Mouse (Mus musculus): ENCODE results near the gene Akap12.

The Akap12 gene

GRCm38 (mm10) chr10:4266041-4266930 lies at the start of gene Akap12:
Gene Akap12 (plus strand): TSS chr10:4266380.
- in situ Hi-C loops (cut with MboI, MseI): no loop called here

DNA sequence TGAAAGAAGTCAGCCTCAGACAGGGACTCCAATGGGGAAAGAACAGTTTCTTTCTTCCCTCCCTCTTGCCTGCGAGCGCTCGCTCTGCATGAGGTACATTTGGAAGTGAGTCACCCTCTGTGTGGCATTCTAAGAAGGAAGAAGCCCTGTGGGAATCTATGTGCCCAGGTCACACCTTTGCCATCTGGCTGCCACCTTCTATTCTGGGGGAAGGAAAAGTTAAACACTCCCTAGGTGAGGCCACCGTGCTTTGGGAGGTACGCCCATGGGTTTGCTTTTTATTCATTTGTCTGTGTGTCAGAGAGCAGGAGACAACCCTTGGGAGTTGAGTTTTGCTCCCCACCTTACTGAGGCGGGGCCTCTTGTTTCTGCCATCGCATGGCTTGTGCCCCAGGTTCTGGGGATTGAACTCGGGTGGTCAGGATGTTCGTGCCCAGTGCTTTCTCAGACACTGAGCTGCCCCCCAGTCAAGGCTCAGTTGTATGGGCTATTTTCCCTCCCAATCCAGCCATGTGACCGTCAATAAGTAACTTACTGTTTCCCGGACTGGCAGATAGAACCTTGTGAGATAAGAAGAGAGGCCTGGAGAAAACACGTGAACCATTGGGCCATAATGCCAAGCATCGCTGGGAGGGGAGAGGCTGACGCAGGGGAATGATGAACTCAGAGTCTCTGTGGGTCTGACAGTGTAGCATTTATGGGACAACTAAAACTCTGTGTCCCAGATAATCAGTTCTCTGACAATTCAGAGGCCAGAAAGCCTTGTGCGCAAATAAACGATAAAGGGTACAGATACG lies 35.4 kb upstream of the Akap12 start:
- in situ Hi-C loops (cut with MboI, MseI): no loop called here

DNA sequence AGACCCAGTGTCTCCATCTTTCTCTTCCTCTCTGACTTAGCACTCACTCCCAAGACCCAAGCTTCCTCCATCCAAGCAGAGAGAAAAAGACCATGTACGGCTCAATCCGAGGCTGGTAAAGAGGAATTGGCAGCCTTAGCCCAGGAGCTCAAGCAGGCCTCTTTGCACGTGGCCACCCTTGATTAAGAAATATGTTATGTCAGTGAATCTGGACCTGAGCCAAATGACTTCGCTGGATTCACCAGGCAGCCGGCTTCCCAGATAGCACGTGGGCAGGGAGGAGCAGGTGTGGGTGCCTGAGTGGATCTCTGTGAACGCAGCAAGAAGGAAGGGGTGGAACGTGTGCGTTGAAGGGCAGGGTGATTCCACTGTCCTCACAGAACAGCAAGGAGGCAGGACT lies 33.1 kb upstream of the Akap12 start:
- in situ Hi-C loops (cut with MboI, MseI): no loop called here

DNA sequence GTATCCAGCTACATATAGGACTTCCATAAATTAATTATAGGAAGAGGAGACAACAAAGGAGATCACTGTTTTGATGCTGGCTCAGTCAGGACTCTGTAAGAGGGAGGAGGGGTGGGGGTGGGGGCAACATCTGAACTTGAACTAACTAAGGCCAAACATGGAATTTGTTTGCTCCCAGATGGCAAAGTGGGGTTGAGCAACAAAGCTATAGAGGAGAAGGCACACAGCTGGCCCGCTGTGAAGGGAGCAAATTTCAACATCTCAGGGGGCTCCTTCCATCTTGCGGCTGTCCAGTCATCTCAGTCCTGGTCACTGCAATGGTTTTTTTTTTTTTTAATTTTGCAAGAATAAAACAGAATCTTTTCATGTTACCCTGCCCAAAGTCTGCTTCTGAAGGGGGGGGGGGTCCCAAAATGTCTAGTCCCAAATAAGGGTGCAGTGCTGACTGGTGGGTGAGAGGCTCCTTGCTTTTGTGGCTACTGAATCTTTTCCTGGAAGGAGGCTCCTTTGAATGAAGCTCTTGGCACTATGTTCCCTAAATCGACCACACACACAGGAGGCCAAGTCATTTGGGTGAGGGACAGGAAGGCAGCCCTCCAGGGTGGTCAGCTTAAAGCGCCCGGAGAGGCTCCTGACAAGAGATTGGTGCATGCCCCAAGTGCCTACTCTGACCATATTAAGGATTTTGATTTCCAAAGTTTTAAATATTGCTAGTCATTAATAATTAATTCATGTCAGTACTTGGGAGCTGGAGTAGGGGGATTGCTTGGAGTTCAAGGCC lies 26.2 kb upstream of the Akap12 start:
- in situ Hi-C loops (cut with MboI, MseI): no loop called here

- in situ Hi-C loops (cut with MboI, MseI): no loop called here
Measured at GRCm38 (mm10) chr10:4243591-4244300, 22.4 kb upstream of the Akap12 start.

DNA sequence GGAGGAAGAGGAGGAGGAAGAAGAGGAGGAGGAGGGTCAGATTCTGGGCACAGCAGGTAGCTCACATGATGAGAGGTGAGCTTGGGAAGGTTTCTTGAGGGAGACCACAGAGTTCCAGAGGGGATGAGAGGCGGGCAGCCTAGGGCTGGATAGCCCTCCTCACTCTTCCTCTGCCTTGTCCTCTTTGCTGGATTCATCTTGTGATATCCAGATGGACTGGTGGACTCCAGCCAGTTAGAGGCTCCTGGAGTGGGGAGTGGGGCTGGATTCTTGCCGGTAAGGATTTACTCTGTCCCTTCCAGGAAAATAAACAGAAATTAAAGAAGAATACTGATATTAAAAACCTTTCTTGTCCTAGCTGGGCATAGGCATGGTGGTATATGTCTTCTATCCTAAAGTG lies 20.4 kb upstream of the Akap12 start:
- in situ Hi-C loops (cut with MboI, MseI): no loop called here

- in situ Hi-C loops (cut with MboI, MseI): no loop called here
Measured at GRCm38 (mm10) chr10:4246407-4246806, 19.8 kb upstream of the Akap12 start.

DNA sequence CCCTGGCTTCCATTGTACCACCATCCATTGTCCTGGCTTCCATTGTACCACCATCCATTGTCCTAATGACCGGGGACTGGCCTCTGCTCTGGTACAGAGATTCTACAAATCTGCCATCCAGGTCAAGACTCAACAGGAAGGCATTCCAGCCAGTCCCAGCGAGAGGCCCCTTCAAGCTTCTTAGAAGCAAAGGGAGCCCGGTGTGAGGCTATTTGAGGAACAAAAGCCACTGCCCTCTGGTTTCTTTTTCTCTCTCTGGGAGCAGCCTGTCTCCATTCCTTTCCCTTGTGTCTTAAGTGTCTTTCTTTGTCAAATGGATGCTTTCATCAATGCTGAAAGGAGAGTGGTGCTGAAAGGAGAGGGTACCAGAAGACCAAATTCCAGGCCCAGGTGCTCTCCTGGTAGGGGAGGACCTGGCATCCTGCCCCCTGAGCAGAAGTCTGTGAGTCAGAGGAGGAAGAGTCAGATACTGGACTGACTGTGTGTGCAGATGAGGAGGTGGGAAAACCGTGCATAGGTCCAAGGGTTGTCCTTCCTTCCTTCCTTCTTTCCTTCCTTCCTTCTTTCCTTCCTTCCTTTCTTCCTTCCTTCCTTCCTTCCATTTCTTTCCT lies 16.8 kb upstream of the Akap12 start:
- in situ Hi-C loops (cut with MboI, MseI): no loop called here

- in situ Hi-C loops (cut with MboI, MseI): no loop called here
Measured at GRCm38 (mm10) chr10:4250681-4251080, 15.5 kb upstream of the Akap12 start.

DNA sequence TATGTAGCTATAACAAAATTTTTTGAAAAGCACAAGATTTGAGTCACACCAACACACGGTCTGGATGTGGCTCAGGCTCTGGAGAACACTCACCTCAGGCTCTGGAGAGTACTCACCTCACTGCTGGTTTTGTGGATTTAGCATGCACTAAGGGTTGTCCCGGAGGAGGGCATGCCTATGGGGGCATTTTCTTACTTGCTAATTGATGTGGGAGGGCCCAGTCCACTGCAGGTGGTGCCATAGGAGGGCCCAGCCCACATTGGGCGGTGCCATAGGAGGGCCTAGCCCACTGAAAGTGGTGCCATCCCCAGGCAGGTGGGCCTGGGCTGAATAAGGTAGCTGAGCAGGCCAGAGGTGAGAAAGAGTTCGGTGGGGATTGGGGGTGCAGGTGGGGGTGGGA lies 12.6 kb upstream of the Akap12 start:
- in situ Hi-C loops (cut with MboI, MseI): no loop called here

- in situ Hi-C loops (cut with MboI, MseI): no loop called here
Measured at GRCm38 (mm10) chr10:4254459-4254858, 11.7 kb upstream of the Akap12 start.

- in situ Hi-C loops (cut with MboI, MseI): no loop called here
Measured at GRCm38 (mm10) chr10:4260925-4261324, 5.3 kb upstream of the Akap12 start.

GRCm38 (mm10) chr10:4261359-4261952 lies 4.7 kb upstream of the Akap12 start:
- in situ Hi-C loops (cut with MboI, MseI): no loop called here

DNA sequence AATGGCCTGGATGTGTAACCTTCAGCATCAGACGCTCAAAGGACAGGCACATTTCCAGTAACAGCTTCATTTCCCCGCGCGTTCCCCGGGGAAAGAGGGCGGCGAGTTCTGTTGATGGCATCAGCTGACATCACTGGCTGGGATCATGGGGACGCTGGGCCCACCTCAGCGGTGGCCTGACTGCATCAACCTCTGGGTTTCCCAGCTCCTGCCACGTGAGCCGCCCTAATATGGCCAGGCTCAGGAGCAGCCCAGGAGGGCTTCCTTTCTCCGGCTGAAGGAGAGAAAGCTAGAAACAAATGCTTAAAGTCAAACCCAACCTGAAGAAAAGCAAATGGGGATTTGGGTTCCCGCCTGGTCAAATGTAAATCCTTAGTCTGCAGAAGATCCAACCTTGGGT lies 539 bp upstream of the Akap12 start:
- in situ Hi-C loops (cut with MboI, MseI): no loop called here

DNA sequence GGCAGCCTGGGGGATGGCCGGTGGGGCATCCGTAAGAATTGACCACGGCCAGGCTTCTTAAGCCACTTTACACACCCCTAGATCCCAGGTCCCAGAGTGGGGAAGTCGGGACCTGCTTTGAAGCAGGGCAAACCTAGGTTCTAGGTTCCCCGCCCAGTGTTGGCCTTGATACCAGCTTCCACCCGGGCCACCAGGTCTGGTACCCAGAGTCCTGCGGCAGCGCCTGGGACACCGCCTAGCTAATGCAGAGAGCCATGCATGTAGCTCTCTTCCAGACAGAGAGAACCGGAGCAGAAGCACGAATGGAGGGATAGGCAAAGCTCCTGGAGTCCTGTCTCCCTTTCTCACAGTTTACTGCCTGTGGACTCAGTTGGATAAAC lies 741 bp downstream of the Akap12 start:
- in situ Hi-C loops (cut with MboI, MseI): no loop called here

GRCm38 (mm10) chr10:4267481-4267880 lies 1.3 kb downstream of the Akap12 start:
- in situ Hi-C loops (cut with MboI, MseI): no loop called here

DNA sequence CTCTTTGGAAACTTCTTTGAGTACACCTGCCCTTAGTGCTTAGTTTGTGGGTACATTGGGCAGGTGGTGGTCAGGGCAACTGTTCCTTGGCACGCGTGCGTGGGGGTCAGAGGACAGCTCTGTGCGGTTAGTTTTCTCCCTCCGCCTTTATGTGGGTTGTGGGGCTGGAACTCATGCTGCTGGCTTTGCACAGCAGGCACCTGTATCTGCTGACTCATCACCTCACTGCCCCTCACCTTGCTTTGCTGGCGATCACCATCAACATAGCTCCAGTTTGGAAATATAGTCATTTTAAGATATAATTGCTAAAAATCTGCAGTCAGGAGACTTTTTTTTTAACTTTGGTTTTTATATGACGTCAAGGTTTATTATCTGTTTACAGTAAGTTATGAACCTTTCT lies 2.0 kb downstream of the Akap12 start:
- in situ Hi-C loops (cut with MboI, MseI): no loop called here

- in situ Hi-C loops (cut with MboI, MseI): no loop called here
Measured at GRCm38 (mm10) chr10:4275572-4275971, 9.4 kb downstream of the Akap12 start.

- in situ Hi-C loops (cut with MboI, MseI): no loop called here
Measured at GRCm38 (mm10) chr10:4276081-4276480, 9.9 kb downstream of the Akap12 start.

GRCm38 (mm10) chr10:4278041-4278440 lies 11.9 kb downstream of the Akap12 start:
- in situ Hi-C loops (cut with MboI, MseI): no loop called here

GRCm38 (mm10) chr10:4282395-4282794 lies 16.2 kb downstream of the Akap12 start:
- in situ Hi-C loops (cut with MboI, MseI): no loop called here

All from T-helper 17 cell (primary cell).